Mouse (Mus musculus) adrenal gland, postnatal 36 days (tissue): ENCODE results near the gene Vapb. TPM values are rescaled to one million over a fixed set of nuclear protein-coding genes. Genes with fewer than 3 reads are reported as not detected.
"Not testable (repeated sequence)": the region's sequence is repeated elsewhere in the genome, so short reads cannot be mapped to it uniquely, and the experiment has no call there.

ENCODE experiments used
- DNase-seq, 2 experiments: peaks; one replicate each; pipeline ENCODE4 v3.0.0; 2021; ENCODE audit warnings: mixed read lengths in 1 of 2
- long read RNA-seq, 2 experiments: library from polyadenylated mRNA; stranded (forward); transcript quantifications; one replicate each; pipeline ENCODE4 v2.0.0; 2021; ENCODE audit warnings: borderline sequencing depth in 2 of 2
- total RNA-seq, 2 experiments: library from RNA; stranded (reverse); gene quantifications; 2 replicates each; pipeline ENCODE4 v1.2.3; 2021

The Vapb gene
- total RNA-seq = 100 to 1,000 TPM; 177 to 196 TPM
- long read RNA-seq, experiment 1, full-length matches to known transcripts = 22 of 38 reads
- long read RNA-seq, experiment 1, partial matches to known transcripts = 13 of 38 reads
- long read RNA-seq, experiment 1, other reads (novel, unspliced or antisense) = 3 of 38 reads
- long read RNA-seq, experiment 2, full-length matches to known transcripts = 5 of 8 reads
- long read RNA-seq, experiment 2, partial matches to known transcripts = 0 of 8 reads
- long read RNA-seq, experiment 2, other reads (novel, unspliced or antisense) = 3 of 8 reads

DNA sequence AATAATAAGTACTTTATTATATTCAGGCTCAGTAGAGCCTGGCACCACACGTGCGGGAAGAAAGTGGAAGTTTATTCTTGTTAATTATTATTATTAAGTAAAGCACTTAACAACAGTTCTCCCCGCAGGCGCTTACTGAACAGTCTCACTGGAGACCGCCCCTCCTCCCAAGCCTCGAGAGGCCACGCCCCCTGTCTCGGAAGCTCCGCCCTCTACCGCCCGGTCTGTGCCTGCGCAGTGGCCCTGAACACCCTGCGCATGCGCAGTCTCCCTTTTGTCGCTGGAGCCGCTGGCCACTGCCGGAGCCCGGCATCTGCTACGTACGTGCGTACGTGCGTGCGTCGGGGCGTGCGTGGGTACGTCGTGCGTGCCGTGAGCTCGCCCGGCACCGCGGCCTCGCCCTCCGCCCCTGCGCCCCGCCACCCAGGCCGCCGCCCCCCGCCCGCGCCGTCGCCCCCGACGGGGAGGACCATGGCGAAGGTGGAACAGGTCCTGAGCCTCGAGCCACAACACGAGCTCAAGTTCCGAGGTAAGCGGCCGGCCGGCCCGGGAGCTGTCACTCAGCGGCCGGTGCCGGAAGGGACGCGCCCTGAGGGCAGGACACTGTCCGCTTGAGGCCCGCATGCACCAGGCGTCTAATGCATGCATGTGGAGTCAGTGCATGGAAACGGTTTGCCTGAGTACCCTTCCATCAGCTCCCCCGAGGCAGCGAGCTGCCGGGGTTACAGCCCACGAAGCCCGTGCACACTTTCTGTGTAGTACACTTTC is at the start of gene Vapb:
Gene Vapb, plus strand, starts transcription at position 290 of the 768 bp plus-strand sequence.
- DNase-seq = peak; percentile 100

DNA sequence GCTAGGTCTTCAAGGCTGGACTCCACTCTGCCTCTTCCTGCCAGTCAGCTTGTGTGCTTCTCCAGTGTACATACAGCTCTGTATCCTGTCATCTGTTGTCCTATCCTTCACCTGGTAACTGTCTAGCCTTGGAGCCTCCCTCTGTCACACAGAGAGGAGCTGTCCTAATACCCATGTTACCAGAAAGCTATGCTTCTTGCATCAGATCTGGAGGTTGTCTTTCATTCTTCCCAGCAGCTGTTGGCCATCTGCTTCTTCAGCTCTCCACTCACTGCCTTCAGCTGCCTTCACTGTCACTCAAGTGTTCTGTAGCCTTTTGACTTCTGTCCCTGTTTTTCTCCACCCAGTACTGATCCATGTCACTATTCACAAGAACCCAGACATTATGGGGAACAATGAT is 47.5 kb upstream of the Vapb start:
- DNase-seq = no peak

DNA sequence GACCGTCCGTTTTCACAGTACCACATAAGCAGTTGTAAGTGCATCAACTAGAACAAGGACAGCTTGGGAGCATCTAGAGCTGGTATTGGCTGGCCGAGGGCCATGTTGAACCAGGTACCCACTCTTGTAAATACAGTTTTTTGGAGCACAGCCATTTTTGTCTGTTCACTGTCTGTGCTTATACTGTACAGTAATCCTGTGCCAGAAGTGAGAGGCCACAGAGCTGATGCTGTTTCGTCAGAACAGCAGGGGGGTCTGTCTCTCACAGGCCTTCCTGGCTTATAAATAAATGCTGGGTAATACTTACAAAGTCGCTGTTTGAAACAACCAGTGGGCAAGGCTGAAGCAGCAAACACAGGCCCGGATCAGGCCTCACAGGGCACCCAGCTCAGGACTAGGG is 45.6 kb upstream of the Vapb start:
- DNase-seq = no peak

DNA sequence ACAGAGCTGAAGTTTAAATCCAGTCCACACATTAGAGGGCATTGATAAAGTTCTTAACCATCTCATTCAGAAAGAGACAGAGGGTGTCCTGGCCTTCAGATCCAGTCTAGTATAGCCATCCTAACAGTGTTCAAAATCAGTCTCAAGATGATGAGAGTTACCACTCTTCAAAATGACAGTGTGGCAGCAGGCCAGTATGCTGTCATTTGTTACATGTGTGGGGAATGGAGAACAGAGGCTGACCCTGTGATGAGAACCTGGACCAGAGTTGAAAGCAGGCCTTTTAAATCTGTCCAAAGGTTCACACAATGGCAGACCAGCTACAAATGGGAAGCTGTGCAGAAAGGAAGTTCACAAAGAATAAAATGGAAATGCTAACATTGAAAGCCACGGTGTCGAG is 44.6 kb upstream of the Vapb start:
- DNase-seq = no peak

DNA sequence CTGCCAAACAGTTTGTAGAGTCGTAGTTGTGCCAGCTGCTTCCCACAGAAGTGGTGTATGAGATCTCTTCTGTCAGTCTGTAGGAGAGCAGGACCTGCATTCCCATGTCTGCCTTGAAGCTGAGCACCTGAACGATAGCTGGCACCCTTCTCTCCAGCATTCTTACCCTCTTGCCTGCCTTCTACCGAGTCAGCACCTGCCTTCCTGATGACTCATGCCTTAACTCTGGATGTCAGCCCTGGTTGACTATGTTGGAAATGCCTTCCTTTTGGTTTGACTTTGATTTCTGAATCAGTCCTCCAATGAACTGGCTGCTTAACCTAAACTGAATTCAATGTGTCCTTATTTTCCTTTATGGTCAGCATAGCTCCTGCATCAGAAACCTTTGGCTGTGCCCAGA is 38.5 kb upstream of the Vapb start:
- no peak for DNase-seq

DNA sequence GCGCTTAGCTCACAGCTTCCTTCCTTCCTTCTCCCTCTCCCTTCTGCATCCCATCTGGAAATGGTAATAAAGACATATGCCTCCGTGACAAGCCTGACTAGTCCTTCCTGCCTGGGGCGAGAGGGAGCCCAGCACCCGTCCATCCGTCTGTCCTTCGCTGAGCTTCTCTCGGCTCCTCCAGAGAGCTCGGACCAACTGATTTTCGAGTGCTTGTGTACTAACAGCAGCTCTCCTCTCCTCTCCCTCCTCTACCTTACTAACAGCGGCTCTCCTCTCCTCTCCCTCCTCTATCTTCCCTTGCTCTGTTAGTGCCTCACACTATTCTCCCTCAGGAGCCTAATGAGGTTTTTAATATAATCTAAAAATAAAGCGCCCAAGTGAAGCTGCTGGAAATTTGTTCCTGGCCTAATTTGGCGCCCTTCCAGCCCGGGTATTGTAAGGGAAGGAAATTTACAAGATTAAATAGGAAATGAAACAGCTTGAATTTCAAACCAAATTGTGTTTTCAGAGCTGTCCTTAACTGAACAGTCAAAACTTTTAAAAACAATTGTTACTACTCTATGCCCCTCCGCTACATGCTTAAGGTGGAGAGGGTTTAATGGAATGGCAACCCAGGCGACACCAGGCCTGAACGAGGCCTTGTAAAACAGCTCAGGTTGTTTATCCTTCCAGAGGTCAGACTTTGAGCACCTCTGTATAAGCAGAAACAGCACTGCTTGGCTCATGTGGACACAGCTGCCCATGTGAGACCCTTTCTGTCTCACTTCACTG is 35.0 kb upstream of the Vapb start:
- DNase-seq = no peak

DNA sequence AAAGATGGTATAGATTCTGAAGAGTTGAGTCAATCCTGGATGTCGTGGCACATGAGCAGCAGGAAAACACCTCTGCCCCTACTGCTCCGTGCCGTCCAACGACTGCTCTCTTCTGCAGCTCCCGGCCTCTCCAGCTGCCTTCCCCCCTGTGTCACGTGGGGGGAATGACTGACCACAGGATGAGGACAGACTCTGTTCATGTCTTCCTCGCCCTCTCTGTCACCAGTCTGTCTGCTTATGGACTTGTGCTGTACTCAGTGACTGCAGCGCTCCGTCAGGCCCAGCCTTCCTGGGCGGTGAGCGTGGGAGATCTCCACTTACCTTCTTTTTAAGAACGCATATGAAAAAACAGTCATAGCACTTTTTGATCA is 34.5 kb upstream of the Vapb start:
- no peak for DNase-seq

DNA sequence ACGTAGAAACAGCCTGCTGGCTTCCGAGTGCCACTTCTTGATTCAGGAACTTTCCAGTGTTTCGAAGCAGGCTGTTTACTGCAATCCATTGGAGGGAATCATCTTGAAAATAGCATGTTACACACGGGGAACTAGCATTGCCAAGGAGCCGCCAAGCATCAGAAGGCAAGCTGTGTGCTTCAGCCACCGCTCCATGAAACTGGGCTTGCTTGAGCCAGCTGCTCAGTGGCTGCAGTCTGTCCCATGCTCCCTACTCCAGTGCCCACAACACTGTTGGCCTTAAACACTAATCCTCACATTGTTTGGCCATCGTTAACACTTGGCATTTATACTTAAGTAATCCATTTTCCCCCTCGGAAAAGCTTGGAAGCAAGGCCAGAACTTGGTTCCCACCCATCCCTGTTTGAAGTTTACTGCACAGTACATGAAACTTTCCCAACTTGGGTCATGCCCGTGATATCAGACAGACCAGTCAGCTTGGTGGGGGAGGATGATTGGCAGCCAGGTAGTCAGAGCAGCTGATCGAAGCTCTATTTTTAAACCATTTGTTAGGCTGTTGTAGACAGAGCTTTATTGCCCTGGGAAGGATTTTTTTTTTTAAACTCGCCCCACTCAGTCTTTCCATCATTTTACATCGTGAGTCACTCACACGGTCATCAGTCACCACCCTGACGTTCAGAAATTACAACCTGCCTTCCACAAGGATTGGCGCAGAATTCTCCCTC is 31.3 kb upstream of the Vapb start:
- DNase-seq = peak in 1 of 2 experiments; percentile 41

DNA sequence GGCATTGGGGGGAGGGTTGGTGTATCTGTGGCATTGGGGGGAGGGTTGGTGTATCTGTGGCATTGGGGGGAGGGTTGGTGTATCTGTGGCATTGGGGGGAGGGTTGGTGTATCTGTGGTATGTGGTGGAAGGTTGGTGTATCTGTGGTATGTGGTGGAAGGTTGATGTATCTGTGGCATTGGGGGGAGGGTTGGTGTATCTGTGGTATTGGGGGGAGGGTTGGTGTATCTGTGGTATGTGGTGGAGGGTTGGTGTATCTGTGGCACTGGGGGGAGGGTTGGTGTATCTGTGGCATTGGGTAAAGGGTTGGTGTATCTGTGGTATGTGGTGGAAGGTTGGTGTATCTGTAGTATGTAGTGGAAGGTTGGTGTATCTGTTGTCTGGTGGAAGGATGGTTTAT is 29.7 kb upstream of the Vapb start:
- not testable (repeated sequence) for DNase-seq

DNA sequence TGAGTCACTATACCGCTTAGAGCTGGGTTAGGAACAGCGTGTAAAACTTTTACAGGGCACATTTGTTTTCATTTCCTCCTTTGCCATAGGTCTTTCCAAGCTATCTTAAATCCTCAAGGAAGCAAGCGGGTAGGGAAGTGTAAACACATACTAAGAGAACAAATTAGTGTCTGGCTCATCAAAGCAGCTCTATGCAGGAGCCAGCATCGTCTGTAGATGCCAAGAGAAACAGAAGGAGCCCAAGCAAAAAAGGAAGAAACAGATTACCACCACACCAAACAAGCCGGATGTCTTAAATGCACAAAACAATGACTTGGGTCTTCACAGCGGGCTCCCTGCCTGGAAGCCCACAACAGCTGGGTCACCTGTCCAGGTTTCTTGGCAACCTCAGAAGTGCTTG is 27.1 kb upstream of the Vapb start:
- no peak for DNase-seq

DNA sequence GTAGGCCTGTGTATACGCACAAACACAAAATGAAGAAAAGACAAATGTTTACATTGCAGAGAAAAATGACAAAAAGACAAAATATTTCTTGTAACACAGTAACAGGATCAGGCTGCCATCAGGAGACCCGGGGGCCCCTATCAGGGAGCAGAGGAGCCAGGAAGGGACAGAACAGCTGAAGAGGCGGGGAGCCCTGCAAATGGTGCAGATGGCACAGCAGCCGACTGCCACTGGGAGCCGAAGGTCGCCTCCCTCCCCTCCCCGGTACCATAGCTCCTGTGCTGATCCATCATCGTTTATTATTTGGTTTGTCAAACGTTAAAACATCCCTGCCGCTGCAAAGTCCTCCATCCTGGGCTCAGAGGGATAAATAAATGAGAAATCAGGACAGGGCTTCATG is 24.7 kb upstream of the Vapb start:
- DNase-seq = peak in 1 of 2 experiments; percentile 37

DNA sequence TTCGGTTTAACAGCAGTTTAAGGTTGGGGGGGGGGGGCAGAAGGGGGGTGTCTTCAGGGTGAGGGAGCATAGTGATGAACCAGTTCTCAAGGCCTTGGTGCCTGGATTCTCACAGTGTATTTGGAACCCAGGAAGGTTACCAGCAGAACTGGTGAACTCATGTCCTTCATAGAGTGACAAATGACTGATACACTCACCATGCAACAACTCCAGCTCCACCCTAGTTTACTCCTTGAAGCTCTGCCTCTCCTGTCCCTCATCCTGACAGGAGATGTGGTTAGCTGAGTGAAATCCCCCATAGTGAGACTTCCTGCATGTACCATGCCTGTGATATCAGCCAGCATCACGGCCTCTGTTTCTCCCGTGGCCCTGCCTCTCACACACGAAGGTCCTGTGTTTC is 24.1 kb upstream of the Vapb start:
- DNase-seq = peak; percentile 36 to 49

DNA sequence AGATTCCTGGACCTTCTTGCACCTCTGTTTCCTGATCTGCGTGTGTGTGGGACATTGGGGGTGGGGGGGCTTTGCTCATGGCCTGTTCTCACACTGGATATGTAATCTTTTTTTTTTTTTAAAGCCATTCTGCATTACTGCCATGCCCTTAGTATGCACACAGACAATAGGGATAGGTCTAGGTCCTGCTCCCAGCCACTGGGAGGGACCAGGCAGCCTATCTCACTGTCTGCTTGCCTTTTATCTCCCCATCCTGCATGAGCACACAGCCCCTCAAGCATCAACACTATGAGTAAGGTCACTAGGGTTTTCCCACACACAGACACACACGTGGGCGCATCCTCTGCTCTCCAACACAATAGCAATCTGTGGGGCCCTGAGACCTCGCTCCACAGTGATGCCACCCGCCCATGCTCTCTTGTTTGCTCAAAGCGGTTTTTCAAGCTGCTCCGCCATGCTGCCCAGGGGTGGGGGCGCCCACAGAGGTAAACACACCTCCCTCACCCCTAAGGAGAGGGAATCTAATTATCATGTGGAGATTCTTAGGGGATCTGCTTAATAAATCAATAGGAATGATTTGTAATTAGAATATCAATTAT is 22.6 kb upstream of the Vapb start:
- no peak for DNase-seq

DNA sequence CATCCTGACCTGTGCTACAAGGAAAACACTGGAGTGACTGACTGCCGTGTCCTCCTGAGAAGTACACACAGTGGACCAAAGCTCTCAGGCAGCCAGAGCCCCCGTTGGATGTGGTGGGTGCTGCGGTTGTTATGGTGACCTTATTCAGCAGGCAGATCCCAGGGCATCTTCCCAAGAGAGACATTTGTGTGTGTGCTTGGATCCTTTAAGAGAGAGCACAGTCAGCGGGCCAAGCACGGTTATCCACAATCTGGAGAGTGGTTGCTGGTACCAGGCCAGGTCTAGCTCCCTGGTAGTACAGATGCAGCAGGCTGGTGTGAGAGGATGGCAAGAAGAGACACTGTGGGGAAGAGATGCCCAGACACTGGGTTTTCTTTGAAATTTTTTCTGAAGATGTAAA is 20.3 kb upstream of the Vapb start:
- DNase-seq = no peak

DNA sequence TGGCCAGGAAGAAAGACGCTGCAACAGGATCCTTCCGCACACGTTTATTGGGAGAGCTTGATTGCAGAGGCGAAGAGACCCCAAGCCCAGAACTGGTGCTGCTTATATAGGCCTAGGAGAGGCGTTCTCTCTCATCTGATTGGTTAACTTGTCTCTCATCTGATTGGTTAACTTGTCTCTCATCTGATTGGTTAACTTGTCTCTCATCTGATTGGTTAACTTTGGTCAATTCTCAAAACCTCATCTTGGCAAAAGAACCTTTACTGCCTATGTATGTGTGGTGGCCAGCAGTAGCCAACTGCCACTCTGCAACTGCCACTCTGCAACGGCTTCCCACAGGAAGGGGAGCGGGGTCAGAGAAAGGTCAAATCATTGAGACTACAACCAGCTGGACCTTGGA is 18.2 kb upstream of the Vapb start, which contains the start of gene 1700010B08Rik:
Gene 1700010B08Rik, plus strand, starts transcription at position 301 of the 400 bp plus-strand sequence.
- not testable (repeated sequence) for DNase-seq

DNA sequence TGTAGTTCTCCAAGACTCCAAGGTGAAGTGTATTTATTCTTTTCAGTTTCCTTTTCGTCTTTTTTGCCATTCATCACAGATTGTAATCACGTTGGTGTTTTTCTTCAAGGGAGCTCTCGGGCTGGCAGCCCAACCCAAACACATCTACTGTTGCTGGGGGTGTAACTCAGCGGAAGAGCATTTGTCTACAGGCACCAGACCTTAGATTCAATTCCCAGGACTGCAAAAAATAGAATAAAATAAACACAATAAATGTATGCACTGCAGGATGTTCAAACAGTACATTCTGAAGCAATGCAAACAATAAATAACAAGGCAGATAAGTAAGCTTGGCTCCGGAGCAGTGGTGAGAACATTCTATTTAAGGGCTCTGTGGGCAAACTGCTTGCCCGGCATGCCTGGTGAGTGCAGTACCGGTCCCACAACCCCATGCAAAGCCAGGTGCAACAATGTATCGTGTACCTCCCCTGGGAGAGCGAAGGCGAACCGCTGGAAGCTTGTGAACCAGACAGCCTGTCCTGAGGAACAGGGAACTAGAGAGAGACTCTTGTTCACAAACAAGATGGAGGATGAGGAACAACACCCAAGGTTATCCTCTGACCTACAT is 15.0 kb upstream of the Vapb start:
- no peak for DNase-seq

DNA sequence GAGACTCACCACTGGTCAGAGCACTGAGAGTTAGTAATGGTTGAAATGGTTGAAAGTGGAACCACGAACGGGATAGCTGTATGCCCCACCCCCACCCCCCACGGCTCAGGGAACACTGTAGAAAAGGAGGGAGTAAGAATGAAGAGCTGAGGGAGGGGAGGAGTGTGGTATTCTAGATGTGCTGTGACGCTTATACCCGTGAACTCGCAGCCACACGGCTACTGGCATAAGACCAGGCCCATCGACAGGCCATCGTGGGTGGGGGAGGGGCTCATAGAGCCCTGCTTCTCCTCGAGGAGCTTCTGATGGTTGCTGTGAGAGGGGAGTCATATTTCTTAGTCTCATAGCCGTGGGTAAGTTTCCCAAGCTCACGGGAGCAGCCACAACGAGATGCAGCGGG is 12.9 kb upstream of the Vapb start:
- DNase-seq = no peak

DNA sequence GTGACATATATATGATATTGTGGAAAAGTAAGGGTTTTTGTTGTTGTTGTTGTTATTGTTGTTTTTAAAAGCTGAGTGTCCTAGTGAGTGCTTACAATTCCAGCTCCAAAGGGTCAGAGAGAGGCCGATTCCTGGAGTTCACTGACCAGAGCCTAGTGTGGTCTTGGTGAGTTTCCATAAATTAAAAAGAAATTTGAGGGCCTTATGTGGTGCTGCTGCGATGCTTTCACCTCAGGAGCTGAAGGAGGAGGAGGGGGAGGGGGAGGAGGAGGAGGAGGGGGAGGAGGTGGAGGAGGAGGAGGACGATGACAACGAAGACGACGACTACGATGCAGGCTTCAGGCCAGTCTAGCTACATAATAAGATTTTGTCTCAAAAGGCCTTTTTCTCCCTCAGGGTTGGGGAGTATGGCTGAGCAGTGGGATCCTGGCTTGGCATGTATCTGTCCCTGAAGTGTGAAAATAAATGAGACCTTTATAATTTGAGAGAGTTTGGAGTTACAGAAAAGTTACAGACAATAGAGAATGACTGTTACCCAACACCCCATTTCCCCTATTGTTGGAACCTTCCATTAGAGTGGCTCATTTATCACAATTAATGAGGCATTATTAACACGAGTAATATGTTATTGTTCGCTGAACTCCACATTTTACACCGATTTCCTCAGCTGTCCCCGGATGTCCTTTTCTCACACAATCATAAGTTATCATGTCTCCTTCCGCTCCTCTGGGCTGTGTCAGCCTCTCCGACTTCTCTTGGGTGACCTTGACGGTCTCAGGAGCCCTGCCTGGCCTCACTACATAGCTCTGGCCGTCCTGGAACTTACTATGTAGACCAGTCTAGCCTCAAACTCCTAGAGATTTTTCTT is 12.1 kb upstream of the Vapb start:
- peak in 1 of 2 experiments; percentile 41 for DNase-seq

DNA sequence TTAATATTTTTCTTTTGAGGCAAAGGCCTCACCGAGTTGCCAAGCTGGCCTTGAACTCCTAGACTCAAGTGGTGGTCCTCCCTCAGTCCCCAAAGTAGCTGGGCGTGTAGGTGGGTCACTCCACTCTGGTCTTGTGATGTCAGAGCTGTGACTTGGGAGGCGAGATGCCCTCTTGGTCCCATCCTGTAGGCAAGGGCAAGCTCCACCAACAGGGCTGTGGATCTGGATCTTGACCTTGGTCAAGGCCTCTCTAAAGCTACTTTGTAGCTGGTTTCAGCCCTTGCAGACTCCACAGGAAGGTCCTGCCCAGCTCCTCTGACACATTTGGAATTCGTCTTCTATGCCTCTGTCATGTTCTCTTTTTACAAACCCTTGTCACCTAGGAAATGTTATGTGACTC is 11.5 kb upstream of the Vapb start:
- DNase-seq = no peak

DNA sequence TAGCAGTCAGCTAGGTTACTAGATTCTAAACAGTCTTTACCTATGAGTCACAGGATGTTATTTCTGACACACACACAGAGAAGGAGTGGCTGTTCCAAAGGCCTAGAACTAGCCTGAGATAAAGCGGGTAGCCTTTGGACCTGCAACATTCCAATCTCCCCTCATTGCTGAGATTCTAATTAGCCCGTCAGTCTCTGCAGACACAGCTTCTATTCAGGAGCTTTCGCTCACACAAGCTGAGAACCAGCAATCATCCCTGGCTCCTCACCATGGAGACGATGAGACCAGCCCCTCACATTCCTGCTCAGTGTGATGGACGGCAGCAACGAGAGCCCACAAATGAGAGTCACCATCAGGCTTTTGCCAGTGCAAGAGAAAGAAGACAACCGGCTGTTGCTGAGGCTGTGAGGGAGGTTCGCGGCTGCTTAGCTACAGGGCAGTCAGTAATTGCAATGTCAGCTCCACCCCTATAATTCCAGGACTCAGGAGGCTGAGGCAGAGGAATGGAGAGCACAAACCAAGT is 6.8 kb upstream of the Vapb start:
- DNase-seq = no peak
